Mouse (Mus musculus) spleen, postnatal 14 days (tissue): Measurements from ENCODE around the gene Kcna6.

Source experiments
- DNase-seq, 2 experiments: peaks; one replicate each; pipeline ENCODE4 v3.0.0; 2021 to 2022; ENCODE audit warnings: low spot score in 2 of 2

Gene Kcna6

DNA sequence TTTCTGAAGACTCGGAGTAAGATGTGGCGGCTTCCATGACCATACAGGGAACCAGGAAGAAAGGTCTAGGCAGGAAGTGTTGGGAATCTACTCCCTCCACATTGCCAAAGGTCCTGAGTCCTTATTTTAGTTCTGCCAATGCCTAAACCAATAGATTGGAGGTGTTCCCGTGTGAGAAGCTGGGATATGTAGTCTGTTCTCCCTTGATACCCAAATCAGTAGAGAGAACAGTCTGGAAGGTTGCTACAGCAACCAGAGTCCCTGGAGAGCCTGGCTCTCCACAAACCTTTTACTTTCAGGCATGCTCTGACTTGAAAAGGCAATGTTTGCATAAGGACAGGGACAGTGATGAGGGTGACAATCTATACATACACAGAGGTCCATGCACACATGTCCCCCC lies 4.7 kb downstream of the Kcna6 start:
- DNase-seq = no peak

DNA sequence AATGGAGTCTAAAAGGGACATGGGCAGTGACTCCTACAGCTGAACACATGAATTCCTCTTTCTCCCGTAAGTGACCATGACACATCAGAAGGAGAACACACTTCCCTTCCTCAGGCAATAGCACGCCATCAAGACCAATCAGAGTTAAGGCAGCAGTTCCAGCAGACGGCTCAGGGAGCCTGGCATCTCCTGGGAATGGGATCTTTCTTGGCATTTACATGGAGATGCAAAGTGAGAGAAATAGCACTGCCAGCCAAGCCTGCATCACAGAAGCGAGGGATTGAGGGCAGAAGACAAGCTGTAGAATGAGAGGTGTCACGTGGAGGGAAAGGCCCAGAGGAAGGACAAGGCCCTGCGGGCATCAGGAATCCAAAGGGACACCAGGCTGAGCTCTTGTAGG lies 7.8 kb downstream of the Kcna6 start:
- no peak for DNase-seq

DNA sequence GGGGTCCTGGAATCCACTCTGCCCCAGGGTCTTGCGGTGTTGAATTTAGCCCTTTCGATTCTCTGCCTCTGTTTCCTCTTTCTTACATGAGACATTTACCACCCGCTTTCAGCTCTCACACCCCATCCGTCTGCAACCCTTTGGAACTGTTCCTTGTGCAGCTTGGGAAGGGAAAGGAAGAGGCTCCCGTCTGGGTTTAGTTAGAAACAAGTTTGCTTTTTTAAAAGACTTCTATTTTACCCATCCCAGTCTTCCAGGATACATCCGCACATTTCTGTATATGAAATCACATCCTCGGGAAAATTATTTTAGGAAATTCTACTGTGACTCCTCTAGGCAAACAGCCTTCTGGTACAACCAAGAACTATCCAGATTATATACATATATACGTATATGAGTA lies 11.7 kb downstream of the Kcna6 start:
- no peak for DNase-seq

DNA sequence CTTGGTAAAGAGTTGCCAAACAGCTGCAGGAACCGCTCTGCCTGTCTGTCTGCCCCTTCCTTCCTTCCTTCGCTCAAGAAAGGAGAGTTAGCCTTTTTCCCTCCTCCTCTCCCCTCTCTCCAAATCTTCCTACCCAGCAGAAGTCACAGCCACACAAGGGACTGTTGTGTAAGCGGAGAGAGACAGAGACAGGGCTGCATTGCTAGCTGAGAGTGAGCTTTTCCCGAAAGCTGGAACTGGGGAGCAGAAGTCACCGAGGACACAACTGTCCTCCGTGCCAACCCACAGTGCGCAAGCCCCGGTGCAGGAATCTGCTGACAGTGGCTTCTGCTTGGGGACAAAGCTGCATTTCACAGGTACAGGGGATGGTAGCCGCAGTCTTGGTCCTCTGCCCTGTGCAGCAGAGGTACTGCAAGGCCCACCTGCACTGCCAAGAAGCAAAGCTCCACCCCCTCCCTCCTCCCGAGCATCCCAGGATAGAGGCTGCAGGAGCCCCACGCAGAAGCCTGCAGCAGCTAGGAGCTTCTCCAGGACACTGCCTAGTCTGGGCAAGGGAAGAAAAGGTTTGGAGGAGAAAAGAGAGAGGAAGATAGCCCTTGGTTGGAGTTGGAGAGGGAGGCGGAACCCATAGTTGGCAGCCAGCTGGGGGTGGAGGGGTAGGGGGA lies 21.9 kb downstream of the Kcna6 start:
- DNase-seq = no peak

DNA sequence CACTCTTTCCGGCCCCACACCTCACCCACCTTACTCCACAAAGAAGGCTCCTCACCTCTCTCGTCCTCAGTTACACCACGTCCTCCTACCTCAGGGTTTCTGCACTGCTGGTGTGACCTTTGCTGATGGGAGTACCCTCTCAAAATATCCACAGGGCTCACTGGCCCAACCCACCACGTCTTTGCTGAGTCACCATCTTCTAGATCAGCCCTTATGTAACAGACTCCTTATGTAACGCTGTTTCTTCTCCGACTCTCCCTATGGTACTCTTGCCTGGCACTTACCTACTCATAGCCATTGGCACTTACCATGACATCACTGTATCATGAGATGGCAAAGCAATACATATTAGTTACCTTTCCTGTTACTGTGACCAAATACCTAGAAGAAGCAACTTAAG lies 27.9 kb downstream of the Kcna6 start:
- DNase-seq = no peak

DNA sequence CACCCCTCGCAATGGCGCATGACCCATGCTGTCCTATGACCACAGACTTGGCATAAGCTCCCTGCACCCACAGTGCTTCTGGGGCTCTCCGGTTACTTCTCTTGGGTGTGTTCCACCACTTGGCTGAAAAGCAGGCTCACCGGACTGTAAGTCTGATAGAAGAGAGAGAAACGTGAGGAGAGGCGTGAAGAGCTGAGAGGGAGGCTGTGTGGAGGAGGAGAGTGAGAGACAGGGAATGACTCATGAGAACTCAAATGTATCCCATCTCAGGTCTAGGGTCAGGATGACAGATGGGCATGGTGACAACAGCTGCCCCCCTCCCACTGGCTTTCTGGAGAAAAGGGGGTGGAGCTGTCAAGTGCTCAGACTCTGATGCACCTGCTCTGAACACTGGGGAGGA lies 34.5 kb downstream of the Kcna6 start:
- DNase-seq = no peak

DNA sequence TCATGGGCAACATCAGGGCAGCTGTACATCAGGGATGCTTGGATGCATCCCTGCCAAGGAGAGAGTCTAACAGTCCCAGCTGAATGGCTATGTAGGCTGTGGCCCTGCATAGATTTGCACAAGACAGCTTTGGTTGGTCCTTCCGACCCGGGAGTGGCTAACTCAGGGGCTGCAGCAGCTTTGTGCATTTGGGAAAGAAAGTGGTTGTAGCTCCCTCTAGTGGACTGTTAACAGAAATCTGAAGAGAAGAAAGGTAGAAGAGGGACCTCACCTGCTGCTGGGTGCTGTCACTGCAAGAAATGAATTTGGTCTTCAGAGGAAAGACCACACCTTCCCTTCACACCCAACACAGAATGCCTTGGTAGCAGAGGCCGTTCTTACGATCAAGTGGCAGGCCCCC lies 36.0 kb downstream of the Kcna6 start:
- DNase-seq = no peak

DNA sequence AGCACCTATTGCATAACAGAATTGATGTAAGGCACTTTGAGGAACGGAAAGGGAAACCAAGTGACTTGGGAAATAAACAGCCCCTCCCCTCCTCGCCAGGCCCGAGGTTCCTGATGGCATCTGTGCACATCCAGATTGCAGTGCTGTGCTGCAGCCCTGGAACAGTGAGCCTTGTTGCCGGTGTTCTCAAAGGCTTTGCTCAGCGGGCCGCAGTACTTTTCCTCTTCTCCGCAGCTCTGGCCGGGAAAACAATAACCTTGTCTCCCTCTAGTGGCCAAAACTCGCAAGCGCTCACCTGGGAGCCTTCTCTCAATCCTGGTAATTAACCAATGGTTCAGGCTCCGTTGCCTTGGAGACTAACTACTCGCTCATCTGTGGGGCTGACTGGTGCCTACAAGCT lies 38.4 kb downstream of the Kcna6 start:
- peak in 1 of 2 experiments; percentile 21 for DNase-seq

DNA sequence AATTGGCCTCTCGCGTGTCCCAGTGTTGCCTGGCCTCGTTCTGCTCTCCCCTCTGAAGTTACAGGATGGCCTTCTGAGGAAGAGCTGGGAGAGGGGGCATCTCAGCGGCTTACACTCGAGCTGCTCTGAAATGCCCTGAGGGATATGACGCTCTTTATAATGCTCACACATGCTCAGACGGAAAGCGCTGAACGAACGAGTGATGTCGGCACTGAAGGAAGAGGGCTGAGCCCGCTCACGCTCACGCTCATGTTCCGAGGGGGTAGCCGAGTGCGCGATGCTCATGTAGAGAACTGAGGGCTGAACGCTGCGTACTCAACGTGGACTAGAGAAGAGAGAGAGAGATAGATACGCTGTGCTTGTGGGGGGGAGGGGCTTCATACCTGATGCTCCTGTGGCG lies 39.3 kb downstream of the Kcna6 start:
- DNase-seq = no peak

DNA sequence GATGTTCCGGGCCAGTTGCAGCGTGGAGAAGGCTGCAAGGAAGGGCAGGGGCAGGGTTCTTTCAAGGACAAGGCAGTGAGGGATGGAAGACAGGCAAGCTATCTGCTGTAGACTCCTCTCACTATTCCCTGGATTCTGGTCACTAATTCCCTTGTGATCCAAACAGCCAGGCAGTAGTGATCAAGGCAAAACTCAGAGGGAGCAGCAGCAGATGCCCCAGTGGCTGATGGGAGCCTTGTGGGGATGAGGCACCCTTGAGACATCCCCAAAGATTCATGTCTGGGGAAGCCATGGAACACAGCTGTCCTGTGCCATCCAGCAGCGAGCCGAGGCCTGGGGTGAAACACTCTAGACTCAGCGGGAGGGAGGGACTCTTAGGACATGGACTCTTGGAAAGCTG lies 40.5 kb downstream of the Kcna6 start:
- no peak for DNase-seq

DNA sequence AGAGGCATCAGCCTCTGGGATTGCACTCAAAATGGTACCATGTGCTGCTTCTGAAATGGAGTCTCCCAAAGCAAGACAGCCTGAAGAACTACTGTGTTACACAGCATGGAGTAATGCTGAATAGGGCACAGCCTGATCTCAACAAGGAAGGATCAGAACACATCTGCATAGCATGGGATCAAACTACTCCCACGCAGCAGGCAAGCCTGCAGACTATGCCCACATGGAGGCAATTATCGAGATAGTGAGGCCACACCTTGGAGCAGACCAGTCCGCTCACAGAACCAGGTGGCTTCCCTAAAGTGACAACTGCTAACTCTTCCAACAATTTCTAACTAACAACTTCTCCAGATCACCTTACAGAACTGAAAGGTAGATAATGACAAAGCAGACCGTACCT lies 53.4 kb downstream of the Kcna6 start:
- DNase-seq = no peak

DNA sequence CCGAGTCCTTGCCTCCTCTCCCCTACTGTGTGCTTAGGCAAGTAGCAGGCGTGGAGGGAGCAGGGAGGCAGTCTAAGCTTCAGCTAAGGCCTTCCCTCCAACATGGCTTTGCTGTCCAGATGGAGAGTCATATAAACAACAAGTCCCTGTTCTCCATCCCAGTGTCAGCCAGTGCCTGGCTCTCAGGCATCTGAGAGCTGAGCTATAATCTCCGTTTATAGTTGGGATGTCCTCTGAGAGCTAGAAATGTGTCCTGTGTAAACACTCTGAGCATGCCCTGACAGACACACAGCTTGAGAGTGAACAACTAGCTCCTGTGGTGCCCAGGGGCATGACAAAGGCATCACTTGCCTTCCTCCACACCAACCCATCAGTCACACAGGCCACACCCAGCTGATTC lies 55.3 kb downstream of the Kcna6 start:
- no peak for DNase-seq

DNA sequence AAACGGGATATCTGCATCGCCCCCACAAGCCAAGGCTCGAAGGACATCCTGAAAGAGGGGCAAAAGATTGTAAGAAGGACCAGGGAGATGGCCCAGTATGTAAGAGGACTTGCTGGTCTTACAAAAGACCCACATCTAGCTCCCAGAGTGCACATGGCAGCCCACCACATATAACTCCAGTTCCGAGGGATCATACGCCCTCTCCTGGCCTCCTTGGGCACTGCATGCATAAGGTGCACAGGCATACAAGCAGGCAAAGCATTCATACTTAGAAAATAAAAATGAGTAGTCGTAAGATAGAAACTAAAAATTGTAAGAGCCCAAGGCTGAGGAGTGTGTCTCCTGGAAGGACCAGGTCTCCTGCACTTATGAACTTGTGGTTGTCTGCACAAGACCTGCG lies 61.5 kb downstream of the Kcna6 start:
- no peak for DNase-seq

DNA sequence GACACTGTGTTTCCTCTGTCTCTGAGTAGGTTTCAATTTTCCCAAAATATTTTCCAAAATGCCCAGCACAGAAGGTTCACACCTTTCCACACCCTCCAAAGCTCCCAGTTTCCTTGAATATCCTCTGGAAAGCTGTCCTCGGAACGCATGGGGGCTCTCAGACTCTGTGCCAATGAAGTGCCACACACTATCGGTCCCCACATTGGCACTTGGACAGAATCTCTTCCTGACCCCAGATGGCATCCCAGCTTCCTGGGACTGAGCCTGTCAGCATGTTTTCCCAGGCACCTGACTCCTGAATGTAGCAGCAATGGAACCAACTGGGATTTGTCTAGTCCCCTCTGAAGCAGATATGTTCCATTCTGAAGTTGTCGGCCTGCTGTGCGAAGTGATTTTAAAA lies 73.5 kb downstream of the Kcna6 start:
- no peak for DNase-seq

DNA sequence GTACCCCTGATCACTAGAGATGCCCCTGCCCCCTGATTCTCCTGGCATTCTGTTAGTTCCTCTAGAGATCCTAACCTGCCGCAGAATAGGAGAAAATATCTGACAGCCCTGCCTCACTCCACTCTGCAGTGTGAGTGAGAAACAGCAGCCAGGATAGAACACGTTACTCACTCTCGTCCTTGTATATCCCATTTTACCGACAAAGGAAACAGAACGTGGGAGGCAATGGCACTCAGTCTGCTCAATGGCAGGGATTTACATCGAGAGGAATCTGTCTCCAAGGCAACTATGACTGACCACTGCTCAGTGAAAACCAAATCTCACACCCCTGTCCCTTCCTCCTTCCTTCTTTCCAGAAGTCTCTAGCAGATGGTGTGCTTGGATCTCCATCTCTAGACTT lies 74.4 kb downstream of the Kcna6 start:
- no peak for DNase-seq

DNA sequence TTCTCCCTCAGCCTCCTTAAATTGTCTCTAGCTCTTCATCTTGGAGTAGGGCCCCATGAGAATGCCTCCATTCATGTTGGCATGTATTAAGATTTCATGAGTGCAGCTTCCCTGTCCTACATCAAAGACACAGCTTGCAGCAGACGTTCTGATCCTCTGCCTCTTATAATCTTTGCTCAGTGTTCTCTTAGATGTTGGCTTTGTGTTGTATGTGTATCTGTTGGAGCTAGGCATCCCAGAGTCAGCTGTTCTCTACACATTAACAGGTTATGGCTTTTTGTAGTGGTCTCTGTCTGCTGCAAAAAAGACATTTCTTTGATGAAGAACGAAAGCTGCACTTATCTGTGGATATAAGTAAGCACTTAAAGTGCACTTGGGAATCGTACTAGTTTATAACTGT lies 75.9 kb downstream of the Kcna6 start:
- DNase-seq = no peak
